Comparison of ENCODE assay signal across 42 mouse cellular contexts in the genomic region with DNA sequence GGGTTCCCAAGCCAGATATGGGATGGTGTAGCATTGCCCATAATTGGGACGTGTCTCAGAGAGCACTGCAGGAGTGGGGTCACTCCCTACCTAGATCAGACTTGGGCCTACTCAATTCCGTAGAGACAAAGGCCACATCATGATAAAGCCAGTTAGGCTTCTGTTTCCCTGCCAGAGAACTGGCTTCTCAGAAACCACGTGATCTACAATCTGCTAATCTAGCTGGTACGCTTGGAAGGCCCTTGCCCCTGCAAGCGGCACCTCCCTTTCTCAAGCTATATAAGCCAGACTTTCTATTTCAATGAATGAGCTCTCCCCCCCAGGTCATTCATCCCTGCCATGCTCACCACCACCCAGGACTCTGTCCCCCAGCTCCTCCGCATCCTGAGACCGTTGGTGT. TPM values are rescaled to one million over a fixed set of nuclear protein-coding genes. Genes with fewer than 3 reads are reported as not detected.
"Had no signal": no experiment of that assay in that cellular context is flagged by ENCODE, and none has a peak within 500 bp of the region (broad histone marks: within the 10 kb centered on the region; RNA-seq: fewer than 3 reads in every experiment).

No protein-coding gene starts in this region.

- H3K4me1 ChIP-seq: hindbrain, embryonic 10.5 days had no signal

- H3K9me3 ChIP-seq: heart, embryonic 10.5 days; heart, embryonic 12.5 days; hindbrain, embryonic 10.5 days; hindbrain, embryonic 12.5 days; kidney, embryonic 15.5 days; limb, embryonic 12.5 days had no signal

- H3K4me2 ChIP-seq: heart, embryonic 12.5 days; hindbrain, embryonic 12.5 days; hindbrain, embryonic 14.5 days; kidney, embryonic 15.5 days; limb, embryonic 12.5 days; liver, embryonic 11.5 days had no signal

- H3K27me3 ChIP-seq: heart, embryonic 12.5 days; hindbrain, embryonic 12.5 days; kidney, embryonic 15.5 days; limb, embryonic 12.5 days had no signal

- H3K27ac ChIP-seq: gastrocnemius, adult 2 months; heart, embryonic 10.5 days; hindbrain, embryonic 10.5 days; hindbrain, embryonic 12.5 days; hindbrain, embryonic 14.5 days; kidney, embryonic 15.5 days; kidney, postnatal 0 days; limb, embryonic 12.5 days had no signal

- H3K36me3 ChIP-seq: heart, embryonic 10.5 days; heart, embryonic 12.5 days; hindbrain, embryonic 10.5 days; hindbrain, embryonic 12.5 days; kidney, embryonic 15.5 days; limb, embryonic 12.5 days had no signal

- DNase-seq: gastrocnemius, adult 2 months; gastrocnemius, postnatal 10 days; gastrocnemius, postnatal 25 days; heart, postnatal 10 days; heart, postnatal 4 days; kidney, adult 11 months; kidney, adult 2 months; kidney, adult 9 months; kidney, postnatal 14 days; kidney, postnatal 36 days; layer of hippocampus, adult 9-11 months; layer of hippocampus, postnatal 36 days; left cerebral cortex, postnatal 4 days; liver had no signal

- H3K4me3 ChIP-seq: gastrocnemius, adult 2 months; heart, embryonic 10.5 days; heart, embryonic 12.5 days; hindbrain, embryonic 10.5 days; hindbrain, embryonic 12.5 days; kidney, embryonic 15.5 days; limb, embryonic 12.5 days had no signal

- H3K9ac ChIP-seq: heart, embryonic 12.5 days; hindbrain, embryonic 12.5 days; hindbrain, embryonic 14.5 days; kidney, embryonic 15.5 days; limb, embryonic 12.5 days had no signal

RNA-seq across cellular contexts. Expression of gene 4930564D02Rik, which starts 23.5 kb away (rescaled TPM):
- total RNA-seq: gastrocnemius, adult 2 months; gastrocnemius, postnatal 10 days; gastrocnemius, postnatal 25 days; gastrocnemius, postnatal 4 days; granulocyte monocyte progenitor cell, adult 5-6 weeks; heart, adult 8-10 months; heart, postnatal 10 days; heart, postnatal 25 days; heart, postnatal 4 days; layer of hippocampus, adult 18-20 months; layer of hippocampus, adult 8-10 months; layer of hippocampus, postnatal 14 days; layer of hippocampus, postnatal 36 days; left cerebral cortex, adult 18-20 months; left cerebral cortex, adult 8-10 months; left cerebral cortex, postnatal 10 days; left cerebral cortex, postnatal 25 days; left cerebral cortex, postnatal 4 days had no signal
- polyA plus RNA-seq: frontal cortex, adult 2 months; heart, embryonic 10.5 days; heart, embryonic 12.5 days; heart, embryonic 14.5 days; heart, embryonic 16.5 days; hindbrain, embryonic 10.5 days; hindbrain, embryonic 12.5 days; hindbrain, embryonic 14.5 days; hindbrain, embryonic 16.5 days; intestine, embryonic 14.5 days; intestine, embryonic 16.5 days; kidney, adult 2 months; kidney, embryonic 15.5 days; kidney, postnatal 0 days; large intestine, adult 2 months; limb, embryonic 12.5 days; limb, embryonic 14.5 days; liver, embryonic 11.5 days had no signal
